Mouse (Mus musculus): ENCODE results near the gene Gm12216.
"Not testable (repeated sequence)": the region's sequence is repeated elsewhere in the genome, so short reads cannot be mapped to it uniquely, and the experiment has no call there.

Gm12216 gene

GRCm38 (mm10) chr11:53873909-53874704, 15.1 kb upstream of the Gm12216 start:
- in situ Hi-C loops (cut with MboI, MseI) = not testable (repeated sequence)

GRCm38 (mm10) chr11:53871786-53872507, 12.9 kb upstream of the Gm12216 start:
- in situ Hi-C loops (cut with MboI, MseI) = no loop called here

GRCm38 (mm10) chr11:53869172-53869571, 10.1 kb upstream of the Gm12216 start:
- in situ Hi-C loops (cut with MboI, MseI) = no loop called here

GRCm38 (mm10) chr11:53868323-53868722, 9.3 kb upstream of the Gm12216 start:
- in situ Hi-C loops (cut with MboI, MseI) = not testable (repeated sequence)

GRCm38 (mm10) chr11:53864724-53865310, 5.8 kb upstream of the Gm12216 start:
- in situ Hi-C loops (cut with MboI, MseI) = loop anchor here (5.0 kb wide), 1 partner anchor 82 kb away; no protein-coding TSS in a partner anchor

- in situ Hi-C loops (cut with MboI, MseI) = loop anchor here (5.0 kb wide), 1 partner anchor 86 kb away; no protein-coding TSS in a partner anchor
Observed at GRCm38 (mm10) chr11:53860944-53861343, 1.9 kb upstream of the Gm12216 start.

GRCm38 (mm10) chr11:53858058-53858760, 847 bp downstream of the Gm12216 start:
- in situ Hi-C loops (cut with MboI, MseI) = no loop called here

GRCm38 (mm10) chr11:53853665-53854064, 5.4 kb downstream of the Gm12216 start:
- in situ Hi-C loops (cut with MboI, MseI) = no loop called here

GRCm38 (mm10) chr11:53851795-53852194, 7.3 kb downstream of the Gm12216 start:
- in situ Hi-C loops (cut with MboI, MseI) = no loop called here

GRCm38 (mm10) chr11:53849588-53850320, 9.3 kb downstream of the Gm12216 start:
- in situ Hi-C loops (cut with MboI, MseI) = loop anchor here (10.0 kb wide), 1 partner anchor 1835 kb away; no protein-coding TSS in a partner anchor

GRCm38 (mm10) chr11:53845680-53846079, 13.4 kb downstream of the Gm12216 start:
- in situ Hi-C loops (cut with MboI, MseI) = loop anchor here (10.0 kb wide), 1 partner anchor 1831 kb away; no protein-coding TSS in a partner anchor

- in situ Hi-C loops (cut with MboI, MseI) = loop anchor here (5.0 to 10.0 kb wide), 3 partner anchors 81 to 1828 kb away; no protein-coding TSS in a partner anchor
Observed at GRCm38 (mm10) chr11:53843106-53843505, 15.9 kb downstream of the Gm12216 start.

GRCm38 (mm10) chr11:53842161-53842581, 16.9 kb downstream of the Gm12216 start:
- in situ Hi-C loops (cut with MboI, MseI) = loop anchor here (5.0 to 10.0 kb wide), 3 partner anchors 80 to 1827 kb away; no protein-coding TSS in a partner anchor

GRCm38 (mm10) chr11:53841514-53841913, 17.5 kb downstream of the Gm12216 start:
- in situ Hi-C loops (cut with MboI, MseI) = loop anchor here (5.0 to 10.0 kb wide), 3 partner anchors 79 to 1827 kb away; no protein-coding TSS in a partner anchor

GRCm38 (mm10) chr11:53839663-53840642, 19.1 kb downstream of the Gm12216 start:
- in situ Hi-C loops (cut with MboI, MseI) = loop anchor here (5.0 to 10.0 kb wide), 3 partner anchors 78 to 1825 kb away; no protein-coding TSS in a partner anchor

- in situ Hi-C loops (cut with MboI, MseI) = no loop called here
Observed at GRCm38 (mm10) chr11:53839147-53839546, 19.9 kb downstream of the Gm12216 start.

- in situ Hi-C loops (cut with MboI, MseI) = no loop called here
Observed at GRCm38 (mm10) chr11:53837731-53838130, 21.3 kb downstream of the Gm12216 start.

GRCm38 (mm10) chr11:53835379-53836010, 23.6 kb downstream of the Gm12216 start:
- in situ Hi-C loops (cut with MboI, MseI) = no loop called here

GRCm38 (mm10) chr11:53825409-53825808, 33.6 kb downstream of the Gm12216 start:
- in situ Hi-C loops (cut with MboI, MseI) = no loop called here
